Mouse (Mus musculus) embryonic facial prominence, embryonic 11.5 days (tissue): ENCODE measurements at regions not wholly inside any gene's neighbourhood (a gene's known extent, or its start where the extent isn't known, plus 50 kb on each side); places are given as distances from the start of the nearest gene placed in this dataset.

Source experiments
- ATAC-seq: fragments of 200-750 bp; cut with Nextera tagmentation; replicated peaks from 2 replicates; pipeline ENCODE4 v1.8.0; 2017; ENCODE audit warnings: low read depth; ENCODE audit not compliant: insufficient number of reproducible peaks, low FRiP score, low TSS enrichment
- DNase-seq: peaks from one replicate; pipeline ENCODE4 v3.0.0-alpha.2; 2015; ENCODE audit warnings: low spot score
- H3K27ac ChIP-seq: fragments of 300-500 bp; sonication (generic); replicated peaks from 2 replicates; pipeline ENCODE4 v1.5.1; 2014; ENCODE audit warnings: mild to moderate bottlenecking, low read depth, low read length, control low read depth
- H3K27me3 ChIP-seq: fragments of 300-500 bp; sonication (generic); 2 replicates; pipeline ENCODE4 v1.6.1; 2014; ENCODE audit warnings: mild to moderate bottlenecking, low read length, moderate library complexity, mixed read lengths; ENCODE audit not compliant: control insufficient read depth, insufficient read depth
- H3K36me3 ChIP-seq: fragments of 300-500 bp; sonication (generic); replicated peaks from 2 replicates; pipeline ENCODE4 v1.6.1; 2014; ENCODE audit warnings: low read depth, mild to moderate bottlenecking, low read length, moderate library complexity, mixed read lengths; ENCODE audit not compliant: control insufficient read depth, insufficient read depth
- H3K4me1 ChIP-seq: fragments of 300-500 bp; sonication (generic); 2 replicates; pipeline ENCODE4 v1.6.1; 2014; ENCODE audit warnings: low read length, mixed read lengths; ENCODE audit not compliant: control insufficient read depth, insufficient read depth
- H3K4me2 ChIP-seq: fragments of 300-500 bp; sonication (generic); 2 replicates; pipeline ENCODE4 v1.6.1; 2014; ENCODE audit warnings: low read depth, mild to moderate bottlenecking, control low read depth, low read length, moderate library complexity
- H3K4me3 ChIP-seq: fragments of 300-500 bp; sonication (generic); 2 replicates; pipeline ENCODE4 v1.5.1; 2014; ENCODE audit warnings: low read depth, low read length, control low read depth
- H3K9ac ChIP-seq: fragments of 300-500 bp; sonication (generic); replicated peaks from 2 replicates; pipeline ENCODE4 v1.6.1; 2014; ENCODE audit warnings: mild to moderate bottlenecking, control low read depth, low read length
- H3K9me3 ChIP-seq: fragments of 300-500 bp; sonication (generic); replicated peaks from 2 replicates; pipeline ENCODE4 v1.6.1; 2016; ENCODE audit warnings: mild to moderate bottlenecking, low read length, inconsistent platforms, mixed read lengths; ENCODE audit not compliant: control insufficient read depth
- WGBS: fragments of 180-500 bp; shearing (Covaris S2); extraction: QIAGEN DNeasy Blood & Tissue Kit; methylation state at CpG from one replicate; pipeline ENCODE4 v1.1.7; 2014; 5-methylcytosine and 5-hydroxymethylcytosine counted together

GRCm38 (mm10) chr7:37343021-37343593 is 430.3 kb downstream of the Zfp536 start:
- H3K27me3 ChIP-seq, result no peaks in the 10 kb centered on the region; the same call in 1 of the 2 replicates
- peak; percentile 21; the same call in 1 of the 2 replicates for ATAC-seq
- H3K27ac ChIP-seq, result no peak overlapping the region

GRCm38 (mm10) chr7:37343691-37344233 is 429.7 kb downstream of the Zfp536 start:
- Histone ChIP-seq H3K4me3 (no peak overlapping the region), H3K9ac (0 out of 2 replicates have a peak overlapping the region, but pooled peaks have one; percentile 7), H3K9me3 (no peaks in the 10 kb centered on the region), H3K27me3 (no peaks in the 10 kb centered on the region; the same call in 1 of the 2 replicates), H3K4me1 (peaks cover 3% of the 10 kb centered on the region), H3K27ac (no peak overlapping the region), H3K4me2 (peak overlapping the region; percentile 64; the same call in 1 of the 2 replicates), H3K36me3 (no peaks in the 10 kb centered on the region)
- DNase-seq (peak; percentile 26), ATAC-seq (no peak; the same call in 1 of the 2 replicates)
- 24% methylated on average over 18 of the region's 18 CpGs for WGBS

More at GRCm38 (mm10) chr7:37343021-37343593, 430.3 kb downstream of the Zfp536 start:
- peak overlapping the region; percentile 64 for H3K4me2 ChIP-seq
- no peaks in the 10 kb centered on the region for H3K36me3 ChIP-seq
- H3K4me3 ChIP-seq, result peak overlapping the region; percentile 31
- peaks cover 6% of the 10 kb centered on the region for H3K4me1 ChIP-seq
- no peaks in the 10 kb centered on the region for H3K9me3 ChIP-seq
- DNase-seq, result no peak
- 19% methylated on average over 23 of the region's 23 CpGs for WGBS
- H3K9ac ChIP-seq, result no peak overlapping the region; the same call in 1 of the 2 replicates

- ATAC-seq, result no peak
- WGBS, result 2% methylated on average over 10 of the region's 10 CpGs
- no peaks in the 10 kb centered on the region; the same call in 1 of the 2 replicates for H3K27me3 ChIP-seq
These were observed 427.4 kb downstream of the Zfp536 start for GRCm38 (mm10) chr7:37346041-37346440.

GRCm38 (mm10) chr7:37357647-37358395 is 415.6 kb downstream of the Zfp536 start:
- H3K27ac ChIP-seq, result no peak overlapping the region
- H3K36me3 ChIP-seq, result no peaks in the 10 kb centered on the region
- peaks cover 4% of the 10 kb centered on the region; the same call in 1 of the 2 replicates for H3K4me1 ChIP-seq
- no peaks in the 10 kb centered on the region for H3K27me3 ChIP-seq
- H3K9ac ChIP-seq, result peak overlapping the region; percentile 34
- WGBS, result 22% methylated on average over 19 of the region's 21 CpGs
- ATAC-seq (0 out of 2 replicates have a peak, but pooled peaks have one; percentile 19), DNase-seq (peak; percentile 96)
- H3K9me3 ChIP-seq, result no peaks in the 10 kb centered on the region
- H3K4me3 ChIP-seq, result no peak overlapping the region
- H3K4me2 ChIP-seq, result 0 out of 2 replicates have a peak overlapping the region, but pooled peaks have one; percentile 11

More at GRCm38 (mm10) chr7:37346041-37346440, 427.4 kb downstream of the Zfp536 start:
- no peaks in the 10 kb centered on the region for H3K9me3 ChIP-seq
- H3K9ac ChIP-seq, result no peak overlapping the region
- peak; percentile 93 for DNase-seq
- H3K4me2 ChIP-seq, result no peak overlapping the region
- no peak overlapping the region for H3K4me3 ChIP-seq
- H3K4me1 ChIP-seq, result peaks cover 3% of the 10 kb centered on the region
- no peak overlapping the region for H3K27ac ChIP-seq
- no peaks in the 10 kb centered on the region for H3K36me3 ChIP-seq

GRCm38 (mm10) chr7:37358492-37358891 is 414.9 kb downstream of the Zfp536 start:
- Histone ChIP-seq H3K36me3 (no peaks in the 10 kb centered on the region), H3K9me3 (no peaks in the 10 kb centered on the region), H3K27me3 (no peaks in the 10 kb centered on the region), H3K4me1 (peaks cover 4% of the 10 kb centered on the region; the same call in 1 of the 2 replicates), H3K9ac (no peak overlapping the region), H3K4me2 (no peak overlapping the region), H3K27ac (no peak overlapping the region), H3K4me3 (no peak overlapping the region)
- ATAC-seq, result no peak
- WGBS, result 61% methylated on average over 4 of the region's 4 CpGs
- DNase-seq, result peak; percentile 39

GRCm38 (mm10) chr7:37359473-37359872 is 414.0 kb downstream of the Zfp536 start:
- no peak overlapping the region for H3K4me3 ChIP-seq
- no peaks in the 10 kb centered on the region for H3K9me3 ChIP-seq
- no peaks in the 10 kb centered on the region for H3K27me3 ChIP-seq
- H3K4me1 ChIP-seq, result peaks cover 6% of the 10 kb centered on the region; the same call in 1 of the 2 replicates
- no peak overlapping the region for H3K9ac ChIP-seq
- WGBS, result 74% methylated on average over 8 of the region's 8 CpGs
- ATAC-seq (no peak), DNase-seq (no peak)
- H3K27ac ChIP-seq, result no peak overlapping the region
- H3K36me3 ChIP-seq, result no peaks in the 10 kb centered on the region
- H3K4me2 ChIP-seq, result no peak overlapping the region

GRCm38 (mm10) chr7:37360171-37360570 is 413.3 kb downstream of the Zfp536 start:
- Histone ChIP-seq H3K4me2 (no peak overlapping the region), H3K27ac (no peak overlapping the region)

More at GRCm38 (mm10) chr7:37360171-37360570, 413.3 kb downstream of the Zfp536 start:
- ATAC-seq (no peak), DNase-seq (peak; percentile 77)
- Histone ChIP-seq H3K36me3 (no peaks in the 10 kb centered on the region), H3K9ac (no peak overlapping the region), H3K27me3 (no peaks in the 10 kb centered on the region), H3K4me1 (peaks cover 7% of the 10 kb centered on the region; the same call in 1 of the 2 replicates), H3K9me3 (no peaks in the 10 kb centered on the region), H3K4me3 (no peak overlapping the region)
- WGBS, result 16% methylated on average over 3 of the region's 3 CpGs
